In genomic region chr15:79096556-79096955, GRCm38 (mm10) we compare ENCODE assay signal across 11 mouse cellular contexts. TPM values are rescaled to one million over a fixed set of nuclear protein-coding genes. Genes with fewer than 3 reads are reported as not detected.
DNase-seq lines count a peak whose midpoint lies in the region; ATAC-seq and TF ChIP-seq lines count a peak whose summit lies in the region.
"Had no signal": no experiment of that assay in that cellular context is flagged by ENCODE, and none has a peak within 500 bp of the region (broad histone marks: within the 10 kb centered on the region; RNA-seq: fewer than 3 reads in every experiment).

No protein-coding gene starts in this region.

- WGBS in heart, embryonic 15.5 days = 42% methylated on average over 3 of the region's 3 CpGs
- 80% methylated on average over 3 of the region's 3 CpGs for WGBS in forebrain, embryonic 15.5 days

- peak overlapping the region; percentile 83 for H3K27ac ChIP-seq in gastrocnemius, adult 2 months
- H3K27ac ChIP-seq in CH12.LX (ENCODE audit: insufficient read depth, low read depth) = no peak overlapping the region
- H3K27ac ChIP-seq in heart, embryonic 15.5 days = peak overlapping the region; percentile 97
- no peak overlapping the region for H3K27ac ChIP-seq in forebrain, embryonic 15.5 days (replicated peaks)
- H3K27ac ChIP-seq: midbrain, embryonic 13.5 days had no signal

- H3K4me2 ChIP-seq in CH12.LX (ENCODE audit: insufficient read depth, low read depth, poor library complexity, severe bottlenecking) = no peak overlapping the region
- H3K4me2 ChIP-seq in heart, embryonic 15.5 days = 0 out of 2 replicates have a peak overlapping the region, but pooled peaks have one; percentile 32
- H3K4me2 ChIP-seq in forebrain, embryonic 15.5 days (replicated peaks) = no peak overlapping the region
- H3K4me2 ChIP-seq: midbrain, embryonic 13.5 days had no signal

- in situ Hi-C loops in CH12.LX (cut with MboI; ENCODE audit: low pct_ligation_motif_present, low pct_unique_long_range_greater_than_20kb, low sequenced_read_pairs) = loop anchor here (5.0 kb wide), 1 partner anchor 41 kb away; no protein-coding TSS in a partner anchor

- no peak for TF ChIP-seq RAD21 in CH12.LX (IDR thresholded peaks at IDR 0.05; ENCODE audit: low read depth, low read length)

- no peak for TF ChIP-seq CTCF in gastrocnemius, adult 2 months (IDR thresholded peaks at IDR 0.05)
- no peak for TF ChIP-seq CTCF in CH12.LX (conservative IDR thresholded peaks at IDR 0.05 in 1 of 2, IDR thresholded peaks at IDR 0.05 in 1 of 2; ENCODE audit: low read depth in 2 of 2, low read length in 2 of 2)

- no peak for ATAC-seq in heart, embryonic 15.5 days (replicated peaks; ENCODE audit: insufficient number of reproducible peaks, insufficient read depth, low FRiP score, low read depth)
- no peak for ATAC-seq in megakaryocyte progenitor cell, adult 5-6 weeks (replicated peaks; ENCODE audit: poor library complexity)
- ATAC-seq in forebrain, embryonic 15.5 days (replicated peaks) = no peak
- ATAC-seq: midbrain, embryonic 13.5 days had no signal

- H3K79me2 ChIP-seq in CH12.LX (replicated peaks; ENCODE audit: control insufficient read depth, extremely low read depth, insufficient read depth, poor library complexity, severe bottlenecking) = peaks cover 2% of the 10 kb centered on the region; the same call in 1 of the 2 replicates

- no peaks in the 10 kb centered on the region for H3K9me3 ChIP-seq in CH12.LX (replicated peaks; ENCODE audit: low read length)
- no peaks in the 10 kb centered on the region for H3K9me3 ChIP-seq in heart, embryonic 15.5 days (replicated peaks)
- H3K9me3 ChIP-seq in forebrain, embryonic 15.5 days = no peaks in the 10 kb centered on the region
- H3K9me3 ChIP-seq: midbrain, embryonic 13.5 days had no signal

- no peaks in the 10 kb centered on the region for H3K4me1 ChIP-seq in CH12.LX (ENCODE audit: control insufficient read depth in 1 of 2, insufficient read depth in 2 of 2)
- H3K4me1 ChIP-seq in heart, embryonic 15.5 days (replicated peaks) = peaks cover 55% of the 10 kb centered on the region
- H3K4me1 ChIP-seq in forebrain, embryonic 15.5 days = no peaks in the 10 kb centered on the region
- H3K4me1 ChIP-seq: midbrain, embryonic 13.5 days had no signal

- no peak overlapping the region for H3K4me3 ChIP-seq in gastrocnemius, adult 2 months
- no peak overlapping the region for H3K4me3 ChIP-seq in CH12.LX (replicated peaks in 1 of 3; ENCODE audit: low read depth in 2 of 3, low read length in 2 of 3, poor library complexity in 1 of 3)
- H3K4me3 ChIP-seq in heart, embryonic 15.5 days = no peak overlapping the region
- H3K4me3 ChIP-seq in forebrain, embryonic 15.5 days = no peak overlapping the region
- H3K4me3 ChIP-seq: midbrain, embryonic 13.5 days had no signal

- no peak for TF ChIP-seq EP300 in CH12.LX (IDR thresholded peaks at IDR 0.05; ENCODE audit: low read length)

- no peaks in the 10 kb centered on the region for H3K27me3 ChIP-seq in CH12.LX (replicated peaks)
- no peaks in the 10 kb centered on the region for H3K27me3 ChIP-seq in heart, embryonic 15.5 days
- H3K27me3 ChIP-seq in forebrain, embryonic 15.5 days = no peaks in the 10 kb centered on the region
- H3K27me3 ChIP-seq: midbrain, embryonic 13.5 days had no signal

- H3K36me3 ChIP-seq in CH12.LX (replicated peaks in 1 of 2; ENCODE audit: control insufficient read depth in 1 of 2, insufficient read depth in 1 of 2, low read length in 1 of 2) = peaks cover 38 to 54% of the 10 kb centered on the region in 2 experiments
- peaks cover 26% of the 10 kb centered on the region for H3K36me3 ChIP-seq in heart, embryonic 15.5 days
- H3K36me3 ChIP-seq in forebrain, embryonic 15.5 days = peaks cover 43% of the 10 kb centered on the region

- DNase-seq in gastrocnemius, adult 2 months = peak; percentile 43
- DNase-seq in gastrocnemius, postnatal 4 days (ENCODE audit: low spot score in 2 of 2) = no peak
- DNase-seq in CH12.LX (ENCODE audit: extremely low read depth) = no peak
- DNase-seq in kidney, postnatal 10 days = peak; percentile 71
- no peak for DNase-seq in Muller cell, postnatal 12 days (ENCODE audit: inconsistent ontology term)
- DNase-seq: cerebellum, adult 11 months; gastrocnemius, postnatal 25 days had no signal

- intact Hi-C loops in gastrocnemius, adult 2 months (cut with DNase I) = no loop called here

- dilution Hi-C loops in CH12.LX (cut with MboI; ENCODE audit: extremely low pct_ligation_motif_present, extremely low pct_unique_long_range_greater_than_20kb, low sequenced_read_pairs) = no loop called here

- no peak overlapping the region for H3K9ac ChIP-seq in CH12.LX (ENCODE audit: insufficient read depth, low read depth)
- H3K9ac ChIP-seq in heart, embryonic 15.5 days = no peak overlapping the region
- H3K9ac ChIP-seq in forebrain, embryonic 15.5 days (replicated peaks) = no peak overlapping the region
- H3K9ac ChIP-seq: midbrain, embryonic 13.5 days had no signal

- 0 out of 2 replicates have a peak, but pooled peaks have one; percentile 1 for TF ChIP-seq POLR2A in CH12.LX (IDR thresholded peaks at IDR 0.05; ENCODE audit: low read depth, low read length)

TF ChIP-seq in CH12.LX, 34 proteins besides CTCF, POLR2A, EP300 and RAD21 (continues in another document):
- TF ChIP-seq BHLHE40 (IDR thresholded peaks at IDR 0.05; ENCODE audit: low read depth, low read length) (no peak), SMC3 (IDR thresholded peaks at IDR 0.05; ENCODE audit: low read depth, low read length) (no peak), JUN (IDR thresholded peaks at IDR 0.05; ENCODE audit: insufficient read depth, low read depth, low read length) (no peak), CHD2 (IDR thresholded peaks at IDR 0.05; ENCODE audit: low read length) (no peak), NELFE (IDR thresholded peaks at IDR 0.05; ENCODE audit: low read depth, low read length) (no peak), ZC3H11A (IDR thresholded peaks at IDR 0.05; ENCODE audit: low read depth, low read length) (no peak), USF1 (IDR thresholded peaks at IDR 0.05; ENCODE audit: low read depth, low read length) (no peak), GABPA (IDR thresholded peaks at IDR 0.05; ENCODE audit: insufficient replicate concordance, low read depth, low read length) (no peak), IRF4 (IDR thresholded peaks at IDR 0.05; ENCODE audit: low read depth, low read length) (no peak), NRF1 (IDR thresholded peaks at IDR 0.05; ENCODE audit: low read depth, low read length) (no peak), SIN3A (IDR thresholded peaks at IDR 0.05; ENCODE audit: low read length) (no peak)

RNA-seq across cellular contexts. Expression of gene Micall1, which starts 12.1 kb away (rescaled TPM):
- total RNA-seq in gastrocnemius, adult 2 months (2021) = 10 to 100 TPM; 11.2 to 14.5 TPM
- 10 to 100 TPM; 26.5 to 29.4 TPM for total RNA-seq in gastrocnemius, postnatal 4 days (2021)
- total RNA-seq in CH12.LX (2012; rRNA removed) (6.3 and 6.7 TPM in 2 replicates), CH12.LX (2014; rRNA removed) (1.5 and 1.7 TPM in 2 replicates)
- 8.9 and 10.4 TPM in 2 replicates for polyA plus RNA-seq in CH12.LX (2012; ENCODE audit: insufficient read length, low read depth)
- 20.2 and 23.3 TPM in 2 replicates for polyA plus RNA-seq in heart, embryonic 15.5 days (2015; fragmentation: Nextera tagmentation; extraction: Ambion mirVana)
- total RNA-seq in megakaryocyte progenitor cell, adult 5-6 weeks (2015) = 4.8 and 5.6 TPM in 2 replicates
- total RNA-seq in megakaryocyte progenitor cell, adult 5-6 weeks (2017) = 3.6 and 5.5 TPM in 2 replicates
- 8.0 and 9.7 TPM in 2 replicates for polyA plus RNA-seq in forebrain, embryonic 15.5 days (2015; fragmentation: Nextera tagmentation; extraction: Ambion mirVana)

RNA-seq across cellular contexts. Expression of gene Eif3l, which starts 21.6 kb away (rescaled TPM):
- total RNA-seq in gastrocnemius, adult 2 months (2021) = 10 to 100 TPM; 53.6 to 54.0 TPM
- 100 to 1,000 TPM; 106 to 111 TPM for total RNA-seq in gastrocnemius, postnatal 4 days (2021)
- 323 and 347 TPM in 2 replicates for total RNA-seq in CH12.LX (2012; rRNA removed)
- total RNA-seq in CH12.LX (2014; rRNA removed) = 379 and 392 TPM in 2 replicates
- polyA plus RNA-seq in CH12.LX (2012; ENCODE audit: insufficient read length, low read depth) = 303 and 306 TPM in 2 replicates
- 131 and 151 TPM in 2 replicates for polyA plus RNA-seq in heart, embryonic 15.5 days (2015; fragmentation: Nextera tagmentation; extraction: Ambion mirVana)
- 192 and 203 TPM in 2 replicates for total RNA-seq in megakaryocyte progenitor cell, adult 5-6 weeks (2015)
- total RNA-seq in megakaryocyte progenitor cell, adult 5-6 weeks (2017) = 259 and 271 TPM in 2 replicates
- 192 and 195 TPM in 2 replicates for polyA plus RNA-seq in forebrain, embryonic 15.5 days (2015; fragmentation: Nextera tagmentation; extraction: Ambion mirVana)

RNA-seq across cellular contexts. Expression of gene Ankrd54, which starts 33.9 kb away (rescaled TPM):
- total RNA-seq in gastrocnemius, adult 2 months (2021) = 1 to 10 TPM; 4.5 to 5.1 TPM
- 10 to 100 TPM; 11.6 to 13.5 TPM for total RNA-seq in gastrocnemius, postnatal 4 days (2021)
- total RNA-seq in CH12.LX (2012; rRNA removed) (37.1 and 38.6 TPM in 2 replicates), CH12.LX (2014; rRNA removed) (23.1 and 26.4 TPM in 2 replicates)
- 21.8 and 22.8 TPM in 2 replicates for polyA plus RNA-seq in CH12.LX (2012; ENCODE audit: insufficient read length, low read depth)
- polyA plus RNA-seq in heart, embryonic 15.5 days (2015; fragmentation: Nextera tagmentation; extraction: Ambion mirVana) = 20.4 and 31.6 TPM in 2 replicates
- total RNA-seq in megakaryocyte progenitor cell, adult 5-6 weeks (2015) = 16.0 and 17.3 TPM in 2 replicates
- 11.2 and 18.8 TPM in 2 replicates for total RNA-seq in megakaryocyte progenitor cell, adult 5-6 weeks (2017)
- 61.6 and 65.5 TPM in 2 replicates for polyA plus RNA-seq in forebrain, embryonic 15.5 days (2015; fragmentation: Nextera tagmentation; extraction: Ambion mirVana)

RNA-seq across cellular contexts. Expression of gene Polr2f, which starts 44.3 kb away (rescaled TPM):
- total RNA-seq in gastrocnemius, adult 2 months (2021) = 10 to 100 TPM; 61.0 to 87.7 TPM
- 10 to 100 TPM; 72.2 to 92.4 TPM for total RNA-seq in gastrocnemius, postnatal 4 days (2021)
- total RNA-seq in CH12.LX (2012; rRNA removed) = 286 and 376 TPM in 2 replicates
- 157 and 218 TPM in 2 replicates for total RNA-seq in CH12.LX (2014; rRNA removed)
- 414 and 431 TPM in 2 replicates for polyA plus RNA-seq in CH12.LX (2012; ENCODE audit: insufficient read length, low read depth)
- 207 and 240 TPM in 2 replicates for polyA plus RNA-seq in heart, embryonic 15.5 days (2015; fragmentation: Nextera tagmentation; extraction: Ambion mirVana)
- total RNA-seq in megakaryocyte progenitor cell, adult 5-6 weeks (2015) = 76.7 and 114 TPM in 2 replicates
- total RNA-seq in megakaryocyte progenitor cell, adult 5-6 weeks (2017) = 88.6 and 104 TPM in 2 replicates
- 293 and 308 TPM in 2 replicates for polyA plus RNA-seq in forebrain, embryonic 15.5 days (2015; fragmentation: Nextera tagmentation; extraction: Ambion mirVana)

RNA-seq across cellular contexts. Expression of gene 1700088E04Rik, which starts 44.5 kb away (rescaled TPM):
- 1 to 10 TPM; 1.1 to 1.2 TPM for total RNA-seq in gastrocnemius, adult 2 months (2021)
- total RNA-seq in gastrocnemius, postnatal 4 days (2021) = 1 to 10 TPM in 1 of 2 experiments, under 1 TPM in 1; 0.96 to 1.6 TPM
- 1.2 and 2.1 TPM in 2 replicates for total RNA-seq in CH12.LX (2012; rRNA removed)
- 0.68 and 1.0 TPM in 2 replicates for total RNA-seq in CH12.LX (2014; rRNA removed)
- polyA plus RNA-seq in CH12.LX (2012; ENCODE audit: insufficient read length, low read depth) = 3.8 and 4.2 TPM in 2 replicates
- polyA plus RNA-seq in heart, embryonic 15.5 days (2015; fragmentation: Nextera tagmentation; extraction: Ambion mirVana) = 7.4 and 8.1 TPM in 2 replicates
- total RNA-seq in megakaryocyte progenitor cell, adult 5-6 weeks (2015) = 0.99 TPM in 1 of 2 replicates, not detected in the other
- total RNA-seq in megakaryocyte progenitor cell, adult 5-6 weeks (2017) = not detected in 2 replicates
- 11.9 and 16.8 TPM in 2 replicates for polyA plus RNA-seq in forebrain, embryonic 15.5 days (2015; fragmentation: Nextera tagmentation; extraction: Ambion mirVana)

Comparison
In these comparisons a context has a peak if more than half of its experiments do, and no peak if none do; other contexts are left out.
1. DNase-seq: peak in gastrocnemius, adult 2 months (single experiment) and kidney, postnatal 10 days (single experiment); none in gastrocnemius, postnatal 4 days (0 of 2), CH12.LX (single experiment) and Muller cell, postnatal 12 days (single experiment).
2. H3K27ac ChIP-seq: peak in gastrocnemius, adult 2 months (single experiment) and heart, embryonic 15.5 days (single experiment); none in CH12.LX (single experiment) and forebrain, embryonic 15.5 days (single experiment).